Mouse (Mus musculus) macrophage (primary cell): ENCODE results near the gene Nebl. TPM values are rescaled to one million over a fixed set of nuclear protein-coding genes. Genes with fewer than 3 reads are reported as not detected.

ENCODE experiments used
- H3K27ac ChIP-seq: fragments of 350-480 bp; formaldehyde crosslinking; 2 replicates; pipeline ENCODE4 v1.9.0; 2021
- H3K36me3 ChIP-seq: fragments of 350-480 bp; formaldehyde crosslinking; 2 replicates; pipeline ENCODE4 v1.9.0; 2021; ENCODE audit errors: inconsistent target
- H3K4me3 ChIP-seq: fragments of 350-480 bp; formaldehyde crosslinking; 2 replicates; pipeline ENCODE4 v1.9.0; 2021; ENCODE audit errors: inconsistent target
- H3K79me2 ChIP-seq: fragments of 350-480 bp; formaldehyde crosslinking; 2 replicates; pipeline ENCODE4 v1.9.0; 2021; ENCODE audit errors: inconsistent target
- WGBS: methylation state at CpG from one replicate; pipeline ENCODE4 v1.1.7; 2026; ENCODE audit warnings: inconsistent platforms; ENCODE audit not compliant: missing documents; 5-methylcytosine and 5-hydroxymethylcytosine counted together
- polyA plus RNA-seq: library from polyadenylated mRNA; stranded (reverse); fragments of 250-400 nt; gene quantifications from 3 replicates; pipeline ENCODE4 v1.2.4, GENCODE M21; 2018; ENCODE audit warnings: inconsistent platforms

The Nebl gene
- polyA plus RNA-seq, 1 experiment from 2014 or later, result not detected

DNA sequence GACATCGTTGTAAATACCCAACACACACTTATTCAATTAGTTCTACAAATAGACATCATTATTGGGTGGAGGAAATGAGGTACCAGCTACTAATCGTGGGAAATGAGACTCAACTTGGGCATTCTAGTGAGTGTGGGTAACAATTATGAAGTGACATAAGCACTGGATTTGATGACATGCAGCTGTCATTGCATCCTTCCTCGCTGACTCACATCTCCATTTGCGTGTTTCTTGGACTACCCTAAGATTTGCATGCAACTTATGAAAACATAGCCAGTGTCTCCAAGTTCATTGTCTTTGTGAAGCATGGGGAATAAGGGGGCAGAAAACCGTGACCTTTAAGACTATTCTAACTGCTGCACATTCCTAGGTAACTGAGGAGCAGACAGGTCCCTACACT, 339.9 kb downstream of the Nebl start:
- Histone ChIP-seq H3K4me3 (no peak overlapping the region), H3K36me3 (no peaks in the 10 kb centered on the region), H3K79me2 (no peaks in the 10 kb centered on the region), H3K27ac (no peak overlapping the region)
- 97% methylated on average over 5 of the region's 5 CpGs for WGBS

DNA sequence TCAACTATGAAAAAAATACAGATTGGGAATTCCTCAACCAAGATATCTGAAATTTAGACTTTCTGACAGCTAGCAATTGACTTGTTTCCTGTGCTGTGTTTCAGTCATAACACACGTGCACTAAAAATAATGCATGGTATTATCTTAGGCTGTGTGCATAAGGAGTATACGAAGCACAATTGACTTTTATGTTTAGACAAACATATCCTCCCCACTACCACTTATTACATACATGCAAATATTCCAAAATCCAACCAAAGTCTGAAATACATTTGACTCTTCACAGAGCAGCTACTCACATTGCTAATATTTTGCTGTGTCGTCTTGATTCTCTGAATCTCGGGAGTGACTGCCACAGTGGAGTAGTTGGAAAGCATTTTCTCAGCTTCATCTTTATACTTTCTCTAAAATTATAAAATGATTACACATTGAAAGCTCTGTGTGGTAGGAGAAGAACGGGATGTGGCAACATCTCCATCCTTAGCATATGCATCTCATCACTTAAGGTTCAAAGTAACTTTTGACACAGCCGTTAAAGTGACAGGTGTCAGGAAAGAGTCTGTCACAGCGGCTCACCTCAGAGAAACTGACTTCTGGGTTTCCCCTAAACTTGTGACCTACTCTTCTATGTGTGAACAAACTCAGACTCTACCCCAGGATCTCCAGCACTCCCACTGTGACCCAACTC, 340.6 kb downstream of the Nebl start:
- 97% methylated on average over 7 of the region's 7 CpGs for WGBS
- no peak overlapping the region for H3K27ac ChIP-seq
- H3K36me3 ChIP-seq, result no peaks in the 10 kb centered on the region
- H3K79me2 ChIP-seq, result no peaks in the 10 kb centered on the region
- no peak overlapping the region for H3K4me3 ChIP-seq

- Histone ChIP-seq H3K79me2 (no peaks in the 10 kb centered on the region), H3K27ac (no peak overlapping the region), H3K4me3 (no peak overlapping the region), H3K36me3 (no peaks in the 10 kb centered on the region)
- WGBS, result 100% methylated on average over 2 of the region's 2 CpGs
These were observed 341.4 kb downstream of the Nebl start for GRCm38 (mm10) chr2:17389886-17390285.

DNA sequence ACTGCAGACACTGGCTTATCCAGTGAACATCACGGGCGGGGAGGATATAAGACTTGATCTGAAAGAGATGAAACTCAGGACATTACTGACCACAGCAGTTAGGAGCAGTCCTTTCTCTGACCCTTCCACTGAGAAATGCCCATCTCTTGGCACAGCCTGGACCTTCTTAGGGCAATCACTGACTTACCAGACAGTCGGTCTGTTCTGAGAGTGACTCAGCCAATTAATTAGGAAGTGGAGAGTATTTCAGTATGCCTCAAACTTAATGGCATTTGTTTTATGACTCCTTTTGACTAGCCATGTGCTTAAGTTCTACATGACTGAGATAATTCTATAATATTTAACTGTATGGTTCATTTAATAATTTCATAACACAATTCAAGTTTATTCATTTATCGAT, 341.9 kb downstream of the Nebl start:
- Histone ChIP-seq H3K27ac (no peak overlapping the region), H3K79me2 (no peaks in the 10 kb centered on the region), H3K36me3 (no peaks in the 10 kb centered on the region), H3K4me3 (no peak overlapping the region)
- WGBS, result 75% methylated on average over 4 of the region's 4 CpGs

- no peak overlapping the region for H3K4me3 ChIP-seq
- WGBS, result 100% methylated on average over 1 of the region's 1 CpGs
- H3K36me3 ChIP-seq, result no peaks in the 10 kb centered on the region
- H3K79me2 ChIP-seq, result no peaks in the 10 kb centered on the region
- H3K27ac ChIP-seq, result no peak overlapping the region
These were observed 349.0 kb downstream of the Nebl start for GRCm38 (mm10) chr2:17382227-17382626.

DNA sequence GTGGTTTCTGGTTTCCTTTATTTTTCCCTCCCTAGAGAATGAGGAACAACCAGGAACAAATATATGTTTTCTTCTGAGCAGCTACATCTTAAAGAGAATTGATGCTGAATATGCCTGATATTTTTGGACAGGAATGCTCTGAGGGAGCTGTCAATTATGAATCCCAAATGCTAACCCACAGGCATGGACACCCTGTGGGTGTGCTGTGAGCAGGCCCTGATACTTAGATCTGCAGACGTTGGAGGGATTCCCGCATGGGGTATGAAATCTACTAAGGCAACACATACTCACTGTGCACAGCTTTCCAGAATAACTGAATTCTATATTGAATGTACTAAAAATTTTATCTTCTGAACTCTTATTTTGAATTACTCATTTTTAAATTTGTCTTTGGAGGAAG, 355.3 kb downstream of the Nebl start:
- no peaks in the 10 kb centered on the region for H3K36me3 ChIP-seq

GRCm38 (mm10) chr2:17365671-17366070, 365.6 kb downstream of the Nebl start:
- Histone ChIP-seq H3K79me2 (no peaks in the 10 kb centered on the region), H3K36me3 (no peaks in the 10 kb centered on the region), H3K27ac (no peak overlapping the region), H3K4me3 (no peak overlapping the region)
- 6% methylated on average over 5 of the region's 5 CpGs for whole genome bisulfite sequencing

More for the DNA sequence above, 355.3 kb downstream of the Nebl start:
- Histone ChIP-seq H3K79me2 (no peaks in the 10 kb centered on the region), H3K4me3 (no peak overlapping the region), H3K27ac (no peak overlapping the region)
- 74% methylated on average over 2 of the region's 2 CpGs for WGBS

DNA sequence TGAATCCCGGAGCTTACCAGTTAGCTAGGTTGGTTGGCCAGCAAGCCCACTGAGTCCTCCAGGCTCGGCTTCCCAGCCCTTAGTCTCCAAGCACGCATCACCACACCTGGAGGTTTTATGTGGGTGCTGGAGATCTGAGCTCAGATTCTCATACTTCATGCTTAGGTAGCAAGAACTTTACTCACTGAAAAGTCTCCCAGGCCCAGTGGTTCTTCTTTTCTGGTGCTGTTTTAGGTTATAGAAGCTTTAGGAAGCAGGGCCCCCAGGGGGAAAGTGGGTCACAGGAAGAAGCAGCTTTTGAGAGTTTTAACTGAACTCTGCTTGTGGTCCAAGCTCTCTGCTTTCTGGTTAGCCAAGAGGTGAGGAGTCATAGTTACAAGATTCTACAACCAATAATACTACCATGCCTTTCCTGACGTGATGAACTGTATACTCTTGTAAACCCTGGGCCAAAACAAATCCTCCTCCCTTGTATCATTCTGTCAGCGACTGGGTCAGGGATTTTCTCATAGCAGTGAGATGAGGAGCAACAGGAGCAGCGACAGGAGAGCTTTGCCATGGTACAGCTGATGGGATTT, 366.2 kb downstream of the Nebl start:
- H3K36me3 ChIP-seq, result no peaks in the 10 kb centered on the region
- no peak overlapping the region for H3K4me3 ChIP-seq
- WGBS, result 38% methylated on average over 6 of the region's 6 CpGs
- H3K79me2 ChIP-seq, result no peaks in the 10 kb centered on the region
- no peak overlapping the region for H3K27ac ChIP-seq

DNA sequence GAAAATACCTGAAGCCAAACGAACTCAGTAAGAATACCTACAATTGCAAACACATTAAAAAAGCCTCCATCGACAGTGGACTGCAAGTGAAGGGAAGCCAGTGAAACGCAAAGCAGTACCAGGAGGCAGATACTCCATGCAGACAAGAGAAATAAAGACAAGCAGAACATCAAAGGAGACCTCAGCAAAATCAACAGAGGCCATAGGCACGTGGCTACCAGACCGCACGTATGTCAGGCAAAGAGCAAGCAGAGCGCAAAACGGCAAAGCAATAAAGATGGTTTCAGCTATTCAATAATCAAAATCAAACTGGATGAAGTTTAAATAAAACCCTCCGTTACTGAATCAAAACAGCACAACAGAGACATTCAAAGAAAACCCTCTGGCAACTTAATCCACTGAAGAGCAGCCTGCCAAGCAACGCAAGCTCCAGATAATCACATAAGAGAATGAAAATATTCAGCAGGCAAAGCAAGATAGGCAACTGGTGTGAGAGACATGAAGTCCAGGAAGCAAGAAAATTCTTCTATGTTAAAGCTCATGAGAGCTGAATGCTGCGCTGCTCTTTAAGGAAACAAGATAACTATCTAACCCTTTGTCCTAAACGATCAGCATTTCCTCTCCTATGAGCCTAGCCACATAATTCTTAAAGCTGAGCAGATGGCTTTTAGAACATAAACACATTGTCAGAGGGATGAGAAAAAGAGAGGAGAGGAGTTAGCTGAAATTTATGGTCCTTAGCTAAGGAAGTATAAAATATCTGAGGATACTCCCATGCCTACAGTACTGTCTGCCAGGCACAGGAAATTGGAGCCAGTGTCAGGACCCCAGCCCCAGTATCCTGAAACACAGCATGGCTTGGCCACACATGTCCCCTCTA, 367.7 kb downstream of the Nebl start:
- no peak overlapping the region for H3K27ac ChIP-seq
- no peaks in the 10 kb centered on the region for H3K36me3 ChIP-seq
- H3K79me2 ChIP-seq, result no peaks in the 10 kb centered on the region
- no peak overlapping the region for H3K4me3 ChIP-seq
- WGBS, result 73% methylated on average over 12 of the region's 12 CpGs

- Histone ChIP-seq H3K79me2 (no peaks in the 10 kb centered on the region), H3K36me3 (no peaks in the 10 kb centered on the region)
- WGBS, result 100% methylated on average over 1 of the region's 1 CpGs
These were observed 369.1 kb downstream of the Nebl start for GRCm38 (mm10) chr2:17362181-17362580.

GRCm38 (mm10) chr2:17344643-17345042, 386.6 kb downstream of the Nebl start:
- 100% methylated on average over 1 of the region's 1 CpGs for WGBS

More at GRCm38 (mm10) chr2:17362181-17362580, 369.1 kb downstream of the Nebl start:
- H3K4me3 ChIP-seq, result no peak overlapping the region
- no peak overlapping the region for H3K27ac ChIP-seq

GRCm38 (mm10) chr2:17335451-17335850, 395.8 kb downstream of the Nebl start:
- Histone ChIP-seq H3K36me3 (no peaks in the 10 kb centered on the region), H3K4me3 (no peak overlapping the region)
- 98% methylated on average over 5 of the region's 5 CpGs for WGBS

More at GRCm38 (mm10) chr2:17344643-17345042, 386.6 kb downstream of the Nebl start:
- Histone ChIP-seq H3K4me3 (no peak overlapping the region), H3K79me2 (no peaks in the 10 kb centered on the region), H3K27ac (no peak overlapping the region), H3K36me3 (no peaks in the 10 kb centered on the region)

DNA sequence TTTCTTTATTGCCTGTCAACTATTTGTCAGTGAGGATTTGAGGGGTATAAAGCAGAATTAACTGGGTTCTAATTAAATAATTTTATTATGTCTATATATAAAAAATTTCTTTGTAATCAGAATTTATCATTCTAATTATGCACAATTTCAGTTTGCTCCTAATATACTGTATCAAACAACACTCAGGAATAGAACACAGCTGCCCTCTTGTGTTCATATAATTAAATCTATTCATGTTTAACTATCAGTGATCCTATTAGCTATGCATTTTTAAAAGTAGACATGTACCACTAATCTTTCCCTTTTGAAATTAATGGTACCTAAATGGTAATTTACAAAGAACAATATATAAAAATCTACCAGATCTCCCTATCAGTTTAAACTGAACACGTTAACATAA, 404.7 kb downstream of the Nebl start:
- Histone ChIP-seq H3K4me3 (no peak overlapping the region), H3K79me2 (no peaks in the 10 kb centered on the region), H3K27ac (no peak overlapping the region), H3K36me3 (no peaks in the 10 kb centered on the region)
- 100% methylated on average over 1 of the region's 1 CpGs for WGBS

More at GRCm38 (mm10) chr2:17335451-17335850, 395.8 kb downstream of the Nebl start:
- H3K27ac ChIP-seq, result no peak overlapping the region
- H3K79me2 ChIP-seq, result no peaks in the 10 kb centered on the region

DNA sequence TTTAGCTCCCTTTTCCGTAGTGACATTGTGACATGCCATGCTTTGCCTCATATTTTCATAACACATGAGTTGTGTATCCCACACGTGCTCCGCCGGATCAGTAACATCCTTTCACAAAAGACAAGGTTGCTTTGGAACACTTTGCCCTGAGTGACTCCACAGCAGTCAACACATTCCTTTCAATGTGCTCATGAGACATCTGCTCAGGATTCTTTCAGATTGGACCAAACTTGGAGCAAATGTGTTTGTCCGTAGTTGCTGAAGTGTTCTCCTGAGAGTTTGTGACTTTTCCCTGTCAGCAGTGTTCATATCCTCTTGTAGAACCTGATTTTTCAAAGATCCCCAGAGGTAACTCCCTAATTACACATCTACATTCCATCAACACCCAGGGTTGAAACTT, 414.4 kb downstream of the Nebl start:
- Histone ChIP-seq H3K79me2 (no peaks in the 10 kb centered on the region), H3K27ac (no peak overlapping the region), H3K36me3 (no peaks in the 10 kb centered on the region), H3K4me3 (no peak overlapping the region)
- WGBS, result 96% methylated on average over 5 of the region's 5 CpGs

DNA sequence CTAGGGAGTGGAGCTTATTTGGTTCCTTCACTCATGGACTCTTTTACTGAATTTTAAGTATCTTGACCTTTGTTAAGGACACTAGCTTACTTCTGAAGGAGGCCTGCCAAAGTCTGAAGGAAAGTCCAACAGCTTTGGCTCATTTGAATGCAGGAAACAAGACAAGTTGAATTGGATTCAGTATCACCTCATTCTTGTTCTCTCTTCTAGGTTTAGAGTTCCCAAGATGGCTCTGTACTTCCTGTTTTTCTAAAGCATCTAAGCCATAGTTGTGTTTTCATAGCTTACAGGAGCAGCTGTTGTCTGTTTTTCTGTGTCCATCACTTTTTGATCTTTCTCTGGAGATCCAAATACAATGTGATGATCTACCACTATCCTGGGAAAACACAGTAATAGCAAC, 429.9 kb downstream of the Nebl start:
- Histone ChIP-seq H3K79me2 (no peaks in the 10 kb centered on the region), H3K36me3 (no peaks in the 10 kb centered on the region), H3K27ac (no peak overlapping the region), H3K4me3 (no peak overlapping the region)
